Mouse (Mus musculus) thymus, adult 2 months (tissue): ENCODE results near the gene Dna2.

ENCODE experiments used
- CTCF ChIP-seq: fragments of 200-500 bp; IDR thresholded peaks from 2 replicates; pipeline ENCODE4 v1.5.1; 2012; ENCODE audit warnings: mild to moderate bottlenecking, control low read depth, low read length, moderate library complexity, borderline replicate concordance; ENCODE audit not compliant: control insufficient read depth, poor library complexity, insufficient read depth; ENCODE audit errors: extremely low read depth
- POLR2A ChIP-seq: fragments of 200-500 bp; IDR thresholded peaks from 2 replicates; pipeline ENCODE4 v1.6.1; 2012; ENCODE audit warnings: mild to moderate bottlenecking, low read length, control low read depth, moderate library complexity; ENCODE audit not compliant: control insufficient read depth, poor library complexity, insufficient read depth; ENCODE audit errors: extremely low read depth

DNA sequence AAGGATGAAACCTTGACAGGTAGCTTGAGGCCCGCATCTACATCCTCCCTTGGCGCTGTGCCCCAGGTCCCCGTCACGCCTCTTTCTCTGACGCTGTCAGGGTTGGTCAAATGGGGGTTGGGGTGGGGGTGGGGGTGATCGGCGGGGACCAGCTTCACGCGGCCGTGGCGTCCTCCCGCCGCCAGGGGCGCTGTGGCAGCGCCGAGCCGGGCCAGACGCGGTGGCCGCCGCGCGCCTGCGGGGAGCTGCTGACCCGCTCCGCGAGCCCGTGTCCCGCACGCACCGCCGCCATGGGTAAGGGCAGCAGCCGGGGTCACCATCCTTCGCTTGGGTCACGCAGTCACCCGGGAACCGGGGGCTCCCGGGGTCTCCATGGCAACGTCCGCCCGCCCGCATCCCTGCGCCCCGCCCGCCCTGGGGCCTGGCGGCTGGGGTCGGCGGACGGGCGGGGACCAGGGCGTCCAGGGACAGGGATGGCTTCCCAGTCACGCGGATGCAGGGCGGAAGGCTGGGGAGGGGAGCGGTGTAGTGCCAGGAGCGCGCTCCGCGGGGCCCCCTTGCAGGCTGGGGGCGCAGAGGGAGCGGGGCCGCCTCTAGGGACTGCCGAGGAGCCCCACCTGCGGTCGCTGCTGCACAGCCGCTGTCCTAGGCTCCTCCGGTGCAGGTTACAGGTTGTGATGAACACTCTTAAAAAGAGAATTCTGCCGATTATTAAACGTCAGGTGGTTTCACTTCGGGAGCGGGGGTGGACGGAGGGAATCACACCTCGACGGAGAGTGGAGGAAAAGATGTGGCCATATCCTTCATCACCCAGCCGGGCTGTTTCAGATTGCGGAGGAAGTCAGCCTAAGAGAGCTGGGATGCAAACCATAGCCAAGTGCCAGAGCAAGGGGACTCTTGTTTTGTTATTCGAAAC is 33.5 kb downstream of the Dna2 start, which contains the start of gene Rufy2:
- TF ChIP-seq CTCF: peak; percentile 91
- TF ChIP-seq POLR2A: no peak
